Mouse (Mus musculus): Measurements from ENCODE around the gene Smagp. TPM values are rescaled to one million over a fixed set of nuclear protein-coding genes. Genes with fewer than 3 reads are reported as not detected.
"Not testable (repeated sequence)": the region's sequence is repeated elsewhere in the genome, so short reads cannot be mapped to it uniquely, and the experiment has no call there.

Gene Smagp
- polyA plus RNA-seq, 1 experiment from 2014 or later, result 3.6 TPM

DNA sequence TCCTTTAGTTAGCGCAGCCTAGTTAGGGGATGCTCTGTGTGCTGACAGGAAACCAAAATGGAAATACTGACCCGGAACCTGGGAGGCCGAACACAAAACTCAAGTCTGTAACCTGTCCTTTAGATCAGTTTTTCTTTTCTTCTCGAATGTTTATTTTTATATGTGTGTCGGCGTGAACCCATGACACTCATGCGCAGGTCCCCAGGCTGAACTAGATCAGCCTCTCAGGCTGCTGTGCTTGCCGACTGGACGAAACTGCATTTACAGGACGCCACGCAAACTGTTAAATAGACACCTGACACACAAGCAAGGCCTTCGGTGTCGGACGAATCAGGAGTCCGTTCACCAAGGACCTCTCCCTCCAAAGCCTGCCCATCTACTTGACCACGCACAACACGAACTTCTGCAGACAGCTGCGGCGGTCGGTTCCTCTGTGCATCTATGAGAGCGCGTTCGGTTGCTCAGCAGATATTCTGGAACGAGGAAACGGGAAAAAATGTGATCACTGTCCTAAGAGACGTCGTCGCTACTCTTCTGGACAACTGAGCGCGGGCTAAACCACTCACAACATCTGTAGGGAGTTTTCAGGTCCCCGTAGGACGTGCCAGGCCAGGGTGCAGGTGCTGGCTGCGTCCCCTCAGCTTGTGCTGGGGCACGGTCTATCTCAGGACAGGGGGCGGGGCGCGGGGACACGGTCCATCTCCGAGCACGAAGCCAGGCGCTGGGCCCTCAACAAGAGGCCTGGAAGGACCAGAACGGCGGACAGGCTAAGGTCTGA lies 22.3 kb downstream of the Smagp start:
- 9% methylated on average over 43 of the region's 43 CpGs for WGBS
- H3K9me3 ChIP-seq (ENCODE audit: control insufficient read depth, low read length), result no peaks in the 10 kb centered on the region
- H3K9ac ChIP-seq (replicated peaks; ENCODE audit: low read length), result peak overlapping the region; percentile 80
- peaks cover 17% of the 10 kb centered on the region for H3K36me3 ChIP-seq (ENCODE audit: control insufficient read depth, insufficient read depth, low read length)
- no peaks in the 10 kb centered on the region for H3K27me3 ChIP-seq (ENCODE audit: control insufficient read depth, insufficient read depth, low read length)
- DNase-seq (no peak), ATAC-seq (ENCODE audit: low FRiP score, low TSS enrichment) (no peak)
- peak overlapping the region; percentile 97 for H3K27ac ChIP-seq (replicated peaks; ENCODE audit: low read depth, low read length)
- peak overlapping the region; percentile 87 for H3K4me2 ChIP-seq (ENCODE audit: low read length)
- H3K4me3 ChIP-seq (replicated peaks; ENCODE audit: low read depth, low read length), result peak overlapping the region; percentile 93
- H3K4me1 ChIP-seq (ENCODE audit: control insufficient read depth, insufficient read depth, low read length), result peaks cover 18% of the 10 kb centered on the region

DNA sequence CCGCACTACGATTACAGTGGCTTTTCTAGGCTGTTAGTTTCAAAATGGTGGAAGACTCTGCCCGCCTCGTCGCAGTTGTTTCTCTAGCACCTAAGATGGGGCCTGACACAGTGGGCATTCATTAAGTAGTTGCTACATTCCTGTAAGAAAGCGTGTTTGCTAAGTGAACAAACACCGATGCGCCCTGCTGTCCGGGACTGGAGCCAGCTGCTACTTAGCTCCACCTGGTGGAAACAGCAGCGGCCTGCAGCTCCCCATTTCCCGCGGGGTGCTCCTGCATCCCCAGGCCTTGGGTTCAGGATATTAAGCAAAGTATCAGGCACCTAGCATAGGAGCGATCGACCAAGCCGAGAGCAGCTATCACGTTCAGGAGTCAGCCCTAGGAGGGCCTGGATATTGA lies 23.2 kb downstream of the Smagp start:
- H3K27me3 ChIP-seq (ENCODE audit: control insufficient read depth, insufficient read depth, low read length), result no peaks in the 10 kb centered on the region
- peaks cover 9% of the 10 kb centered on the region for H3K36me3 ChIP-seq (ENCODE audit: control insufficient read depth, insufficient read depth, low read length)
- H3K27ac ChIP-seq (replicated peaks; ENCODE audit: low read depth, low read length), result no peak overlapping the region
- 10% methylated on average over 16 of the region's 16 CpGs for WGBS
- ATAC-seq (ENCODE audit: low FRiP score, low TSS enrichment) (no peak), DNase-seq (peak; percentile 90)
- no peak overlapping the region; the same call in 1 of the 2 replicates for H3K9ac ChIP-seq (replicated peaks; ENCODE audit: low read length)
- H3K4me3 ChIP-seq (replicated peaks; ENCODE audit: low read depth, low read length), result 0 out of 2 replicates have a peak overlapping the region, but pooled peaks have one; percentile 11
- peak overlapping the region; percentile 27; the same call in 1 of the 2 replicates for H3K4me2 ChIP-seq (ENCODE audit: low read length)
- H3K4me1 ChIP-seq (ENCODE audit: control insufficient read depth, insufficient read depth, low read length), result peaks cover 18% of the 10 kb centered on the region
- H3K9me3 ChIP-seq (ENCODE audit: control insufficient read depth, low read length), result no peaks in the 10 kb centered on the region

DNA sequence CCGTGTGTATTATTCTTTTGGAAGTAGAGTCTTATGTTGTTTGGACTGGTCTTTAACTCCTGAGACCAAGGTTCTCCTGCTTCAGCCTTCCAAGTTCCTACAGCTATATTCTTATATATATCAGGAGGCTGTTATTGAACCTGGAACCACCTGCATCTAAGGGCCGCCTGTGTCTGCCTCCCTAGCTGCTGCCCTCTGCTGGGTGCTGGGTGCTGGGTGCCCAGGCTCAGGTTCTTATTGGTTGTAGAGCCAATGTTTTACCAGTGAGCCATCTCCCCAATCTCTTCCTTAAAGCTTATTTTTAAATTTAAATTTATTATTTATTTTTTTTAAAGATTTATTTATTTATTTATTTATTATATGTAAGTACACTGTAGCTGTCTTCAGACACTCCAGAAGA lies 24.3 kb downstream of the Smagp start:
- H3K4me1 ChIP-seq (ENCODE audit: control insufficient read depth, insufficient read depth, low read length), result peaks cover 18% of the 10 kb centered on the region
- ATAC-seq (ENCODE audit: low FRiP score, low TSS enrichment), result no peak

DNA sequence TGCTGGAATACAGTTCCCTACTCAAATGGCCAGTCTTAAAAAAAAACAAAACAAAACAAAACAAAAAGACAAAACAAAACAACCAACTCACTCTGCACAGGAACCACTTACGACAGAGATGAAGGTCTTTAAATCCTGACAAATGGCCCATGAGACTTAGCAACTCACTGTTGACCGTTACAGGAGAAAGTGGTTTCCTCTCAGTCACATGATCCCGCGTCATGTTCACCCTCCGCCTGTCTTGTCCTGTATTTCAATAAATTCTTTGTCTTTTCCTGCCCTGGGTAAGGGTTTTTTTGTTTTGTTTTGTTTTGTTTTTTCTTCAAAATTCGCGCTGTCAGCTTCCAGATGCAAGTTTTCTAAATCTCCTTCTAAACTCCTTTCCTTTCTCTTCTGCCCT lies 24.8 kb downstream of the Smagp start:
- Histone ChIP-seq H3K9me3 (ENCODE audit: control insufficient read depth, low read length) (no peaks in the 10 kb centered on the region), H3K4me3 (replicated peaks; ENCODE audit: low read depth, low read length) (no peak overlapping the region), H3K4me2 (ENCODE audit: low read length) (no peak overlapping the region), H3K4me1 (ENCODE audit: control insufficient read depth, insufficient read depth, low read length) (peaks cover 17% of the 10 kb centered on the region), H3K27me3 (ENCODE audit: control insufficient read depth, insufficient read depth, low read length) (no peaks in the 10 kb centered on the region), H3K9ac (replicated peaks; ENCODE audit: low read length) (no peak overlapping the region), H3K36me3 (ENCODE audit: control insufficient read depth, insufficient read depth, low read length) (no peaks in the 10 kb centered on the region), H3K27ac (replicated peaks; ENCODE audit: low read depth, low read length) (no peak overlapping the region)
- ATAC-seq (ENCODE audit: low FRiP score, low TSS enrichment) (no peak), DNase-seq (no peak)
- WGBS, result 89% methylated on average over 7 of the region's 7 CpGs

More for the DNA sequence above, 24.3 kb downstream of the Smagp start:
- no peak for DNase-seq
- no peak overlapping the region for H3K27ac ChIP-seq (replicated peaks; ENCODE audit: low read depth, low read length)
- H3K27me3 ChIP-seq (ENCODE audit: control insufficient read depth, insufficient read depth, low read length), result no peaks in the 10 kb centered on the region
- H3K4me2 ChIP-seq (ENCODE audit: low read length), result no peak overlapping the region
- H3K9me3 ChIP-seq (ENCODE audit: control insufficient read depth, low read length), result no peaks in the 10 kb centered on the region
- no peaks in the 10 kb centered on the region for H3K36me3 ChIP-seq (ENCODE audit: control insufficient read depth, insufficient read depth, low read length)
- WGBS, result 83% methylated on average over 2 of the region's 2 CpGs
- H3K4me3 ChIP-seq (replicated peaks; ENCODE audit: low read depth, low read length), result no peak overlapping the region
- no peak overlapping the region for H3K9ac ChIP-seq (replicated peaks; ENCODE audit: low read length)

DNA sequence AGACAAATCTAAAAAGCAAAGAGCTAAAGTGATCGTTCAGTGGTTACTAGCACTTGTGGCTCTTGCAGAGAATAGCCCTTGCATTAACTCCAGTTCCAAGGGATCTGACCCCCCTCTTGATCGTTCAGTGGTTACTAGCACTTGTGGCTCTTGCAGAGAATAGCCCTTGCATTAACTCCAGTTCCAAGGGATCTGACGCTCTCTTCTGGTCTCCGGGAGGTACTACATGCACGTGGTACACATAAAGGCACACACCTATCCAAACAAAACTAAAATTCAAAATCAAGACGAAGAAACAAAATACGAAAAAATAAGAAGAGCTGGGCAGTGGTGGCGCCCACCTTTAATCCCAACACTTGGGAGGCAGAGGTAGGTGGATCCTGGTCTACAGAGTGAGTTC lies 30.1 kb downstream of the Smagp start:
- ATAC-seq (ENCODE audit: low FRiP score, low TSS enrichment); H3K27ac ChIP-seq (replicated peaks; ENCODE audit: low read depth, low read length); H3K4me2 ChIP-seq (ENCODE audit: low read length); H3K27me3 ChIP-seq (ENCODE audit: control insufficient read depth, insufficient read depth, low read length); H3K9me3 ChIP-seq (ENCODE audit: control insufficient read depth, low read length); DNase-seq; H3K9ac ChIP-seq (replicated peaks; ENCODE audit: low read length); H3K36me3 ChIP-seq (ENCODE audit: control insufficient read depth, insufficient read depth, low read length); H3K4me3 ChIP-seq (replicated peaks; ENCODE audit: low read depth, low read length): not testable (repeated sequence)
- peaks cover 12% of the 10 kb centered on the region for H3K4me1 ChIP-seq (ENCODE audit: control insufficient read depth, insufficient read depth, low read length)
- WGBS, result 92% methylated on average over 8 of the region's 8 CpGs

DNA sequence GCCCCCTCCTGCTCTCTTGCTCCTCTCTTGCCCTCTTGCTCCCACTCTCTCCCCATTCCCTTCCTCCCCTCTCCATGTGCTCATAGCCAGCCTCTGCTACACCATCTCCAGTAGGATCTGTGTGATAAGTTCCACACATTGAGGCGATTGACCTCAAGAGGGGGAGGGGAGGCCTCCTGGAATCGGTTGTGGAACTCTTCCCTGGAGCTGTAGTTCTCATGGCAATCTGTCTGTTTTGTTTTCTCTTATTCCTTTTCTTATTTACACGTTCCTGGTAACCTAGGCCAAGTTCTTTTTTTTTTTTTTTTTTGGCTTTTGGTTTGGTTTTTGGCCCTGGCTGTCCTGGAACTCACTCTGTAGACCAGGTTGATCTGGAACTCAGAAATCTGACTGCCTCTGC lies 35.1 kb downstream of the Smagp start:
- Histone ChIP-seq H3K4me2 (ENCODE audit: low read length) (no peak overlapping the region), H3K9ac (replicated peaks; ENCODE audit: low read length) (no peak overlapping the region), H3K36me3 (ENCODE audit: control insufficient read depth, insufficient read depth, low read length) (no peaks in the 10 kb centered on the region), H3K27ac (replicated peaks; ENCODE audit: low read depth, low read length) (no peak overlapping the region), H3K4me3 (replicated peaks; ENCODE audit: low read depth, low read length) (no peak overlapping the region), H3K9me3 (ENCODE audit: control insufficient read depth, low read length) (no peaks in the 10 kb centered on the region), H3K27me3 (ENCODE audit: control insufficient read depth, insufficient read depth, low read length) (no peaks in the 10 kb centered on the region), H3K4me1 (ENCODE audit: control insufficient read depth, insufficient read depth, low read length) (peaks cover 28% of the 10 kb centered on the region)
- ATAC-seq (ENCODE audit: low FRiP score, low TSS enrichment) (no peak), DNase-seq (no peak)
- 59% methylated on average over 3 of the region's 3 CpGs for WGBS

DNA sequence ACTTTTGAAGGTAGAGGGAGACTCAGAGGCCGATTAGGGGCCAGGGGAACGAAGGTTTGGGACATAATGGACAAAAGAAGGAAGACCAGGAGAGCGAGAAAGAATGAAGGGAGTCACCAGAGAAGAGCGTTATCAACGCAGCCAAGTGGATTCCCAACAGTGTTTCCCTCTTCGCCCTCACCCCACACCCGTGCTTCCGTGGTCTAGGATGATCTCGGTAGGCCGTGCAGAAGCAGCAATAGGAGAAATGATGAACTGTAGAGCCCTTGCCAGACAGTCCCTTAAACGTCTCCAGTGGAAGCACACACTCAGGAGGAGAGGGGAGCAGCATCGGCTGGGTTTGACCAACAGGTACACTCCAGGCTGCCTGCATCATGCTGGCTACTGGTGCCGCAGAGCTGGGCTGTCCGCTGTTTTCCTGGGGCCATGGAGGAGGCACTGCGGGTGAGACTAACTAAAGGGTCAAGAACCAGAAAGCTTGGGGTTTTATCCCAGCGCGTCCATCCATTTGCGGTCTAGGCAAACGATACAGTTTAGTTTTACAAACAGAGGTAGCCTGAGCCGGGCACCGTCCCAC lies 36.0 kb downstream of the Smagp start:
- Histone ChIP-seq H3K9ac (replicated peaks; ENCODE audit: low read length) (no peak overlapping the region; the same call in 1 of the 2 replicates), H3K4me3 (replicated peaks; ENCODE audit: low read depth, low read length) (peak overlapping the region; percentile 82), H3K4me1 (ENCODE audit: control insufficient read depth, insufficient read depth, low read length) (peaks cover 28% of the 10 kb centered on the region), H3K27me3 (ENCODE audit: control insufficient read depth, insufficient read depth, low read length) (no peaks in the 10 kb centered on the region), H3K4me2 (ENCODE audit: low read length) (peak overlapping the region; percentile 79), H3K27ac (replicated peaks; ENCODE audit: low read depth, low read length) (peak overlapping the region; percentile 3; the same call in 1 of the 2 replicates), H3K36me3 (ENCODE audit: control insufficient read depth, insufficient read depth, low read length) (no peaks in the 10 kb centered on the region), H3K9me3 (ENCODE audit: control insufficient read depth, low read length) (no peaks in the 10 kb centered on the region)
- DNase-seq (peak; percentile 21), ATAC-seq (ENCODE audit: low FRiP score, low TSS enrichment) (no peak)
- WGBS, result 18% methylated on average over 21 of the region's 21 CpGs

DNA sequence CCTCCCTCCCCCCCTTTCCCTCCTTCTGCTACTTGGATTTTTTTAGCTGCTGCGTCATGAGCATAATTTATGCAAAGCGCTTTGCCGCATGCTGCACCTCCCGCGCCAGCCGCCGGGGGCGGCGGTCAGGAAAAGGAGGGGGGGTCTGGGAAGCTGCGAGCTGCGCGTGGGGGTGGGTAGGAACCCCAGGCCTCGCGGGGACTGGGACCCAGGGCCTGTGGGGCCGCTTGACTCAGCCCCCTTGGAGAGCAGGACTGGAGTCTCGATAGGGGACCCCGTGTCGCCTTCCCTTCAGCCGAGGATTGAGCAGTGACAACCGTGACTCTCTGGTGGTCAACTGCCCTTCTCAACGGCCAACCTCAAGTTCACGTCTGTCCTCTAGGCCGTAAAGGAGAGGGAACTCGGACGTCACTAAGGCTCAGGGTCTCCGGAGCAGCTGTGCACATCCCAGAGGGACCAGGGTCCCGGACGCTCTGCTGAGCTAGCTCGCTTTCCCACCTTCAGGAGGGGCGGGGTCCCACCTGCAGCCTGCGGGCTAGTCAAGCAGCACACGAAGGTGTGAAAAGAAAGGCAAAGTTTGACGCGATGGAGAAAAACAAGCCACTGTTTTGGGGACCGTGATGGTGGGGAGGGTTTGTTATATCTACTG lies 36.6 kb downstream of the Smagp start:
- H3K4me2 ChIP-seq (ENCODE audit: low read length), result peak overlapping the region; percentile 79
- peaks cover 23% of the 10 kb centered on the region for H3K4me1 ChIP-seq (ENCODE audit: control insufficient read depth, insufficient read depth, low read length)
- no peaks in the 10 kb centered on the region for H3K36me3 ChIP-seq (ENCODE audit: control insufficient read depth, insufficient read depth, low read length)
- under 1% methylated on average over 35 of the region's 35 CpGs for WGBS
- ATAC-seq (ENCODE audit: low FRiP score, low TSS enrichment), result peak; percentile 79
- H3K9ac ChIP-seq (replicated peaks; ENCODE audit: low read length), result peak overlapping the region; percentile 99
- peak overlapping the region; percentile 82 for H3K4me3 ChIP-seq (replicated peaks; ENCODE audit: low read depth, low read length)
- H3K27ac ChIP-seq (replicated peaks; ENCODE audit: low read depth, low read length), result peak overlapping the region; percentile 91
- no peaks in the 10 kb centered on the region for H3K9me3 ChIP-seq (ENCODE audit: control insufficient read depth, low read length)
- DNase-seq, result peak; percentile 93
- no peaks in the 10 kb centered on the region for H3K27me3 ChIP-seq (ENCODE audit: control insufficient read depth, insufficient read depth, low read length)

Measured in midbrain, embryonic 14.5 days (tissue).